Mouse (Mus musculus): ENCODE results near the gene Ccdc102a.

- TF ChIP-seq ELF1 (IDR thresholded peaks at IDR 0.05; ENCODE audit: low read depth, low read length) = no peak
- TF ChIP-seq POLR2A (IDR thresholded peaks at IDR 0.05; ENCODE audit: low read depth, low read length) = no peak
- TF ChIP-seq MAFK (IDR thresholded peaks at IDR 0.05; ENCODE audit: insufficient replicate concordance, low read length) = no peak
- TF ChIP-seq CTCF (conservative IDR thresholded peaks at IDR 0.05 in 1 of 2, IDR thresholded peaks at IDR 0.05 in 1 of 2; ENCODE audit: low read depth in 2 of 2, low read length in 2 of 2) = no peak
- TF ChIP-seq EP300 (IDR thresholded peaks at IDR 0.05; ENCODE audit: low read length) = no peak
- TF ChIP-seq IRF4 (IDR thresholded peaks at IDR 0.05; ENCODE audit: low read depth, low read length) = no peak
- no peak for TF ChIP-seq TCF12 (IDR thresholded peaks at IDR 0.05; ENCODE audit: low read depth, low read length)
- TF ChIP-seq BHLHE40 (IDR thresholded peaks at IDR 0.05; ENCODE audit: low read depth, low read length) = no peak
- TF ChIP-seq MAX (IDR thresholded peaks at IDR 0.05; ENCODE audit: low read length) = no peak
- TF ChIP-seq USF2 (conservative IDR thresholded peaks at IDR 0.05; ENCODE audit: low read depth, low read length) = no peak
- no peak for TF ChIP-seq ETS1 (conservative IDR thresholded peaks at IDR 0.05; ENCODE audit: low read depth, low read length)
- TF ChIP-seq NRF1 (IDR thresholded peaks at IDR 0.05; ENCODE audit: low read depth, low read length) = no peak
- TF ChIP-seq MYC (IDR thresholded peaks at IDR 0.05; ENCODE audit: low read depth, low read length) = no peak
Measured at GRCm38 (mm10) chr8:94964828-94965227, 46.9 kb upstream of the Ccdc102a start.

Data from CH12.LX (cell line).